Mouse (Mus musculus): Measurements from ENCODE around the gene Sympk. TPM values are rescaled to one million over a fixed set of nuclear protein-coding genes. Genes with fewer than 3 reads are reported as not detected.

The Sympk gene
- total and polyA plus RNA-seq, 2 experiments, result 21.5 to 46.9 TPM

DNA sequence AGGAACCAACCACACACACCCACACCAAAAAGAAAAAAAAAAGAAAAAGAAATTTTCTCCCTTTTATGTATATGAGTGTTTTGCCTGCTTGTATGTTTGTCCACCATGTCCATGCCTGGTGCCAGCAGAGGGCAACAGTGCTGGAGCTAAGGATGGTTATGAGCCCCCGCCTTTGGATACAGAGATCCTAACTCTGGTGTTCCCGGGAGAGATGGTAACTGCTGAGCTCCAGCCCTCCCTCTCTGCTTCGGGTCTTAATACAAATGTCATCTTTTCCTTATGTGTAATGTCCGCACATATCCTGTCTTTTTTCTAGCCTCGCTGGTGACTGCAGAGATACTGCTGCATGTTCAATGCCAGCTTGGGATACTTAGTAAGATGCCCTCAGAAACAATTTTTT is 34.2 kb upstream of the Sympk start:
- TF ChIP-seq CTCF (IDR thresholded peaks at IDR 0.05; ENCODE audit: low read depth, low read length) (no peak), POLR2A (IDR thresholded peaks at IDR 0.05; ENCODE audit: extremely low read depth, insufficient read depth, low read length) (no peak)
- no peaks in the 10 kb centered on the region for H3K27me3 ChIP-seq (ENCODE audit: control insufficient read depth, insufficient read depth, low read length)
- H3K79me2 ChIP-seq (ENCODE audit: control insufficient read depth, insufficient read depth, low read length), result no peaks in the 10 kb centered on the region
- no peak overlapping the region for H3K9ac ChIP-seq (ENCODE audit: low read depth, low read length)
- no peak overlapping the region for H3K27ac ChIP-seq (replicated peaks; ENCODE audit: insufficient read depth, low read depth, low read length)
- H3K36me3 ChIP-seq (ENCODE audit: control insufficient read depth, insufficient read depth, low read length), result no peaks in the 10 kb centered on the region
- DNase-seq (ENCODE audit: extremely low read depth, low read depth, low spot score), result no peak
- peaks cover 3% of the 10 kb centered on the region for H3K4me1 ChIP-seq (ENCODE audit: control insufficient read depth, insufficient read depth, low read length)
- no peak overlapping the region for H3K4me3 ChIP-seq (ENCODE audit: insufficient read depth, low read depth, low read length)
- WGBS, result 24% methylated on average over 5 of the region's 5 CpGs

DNA sequence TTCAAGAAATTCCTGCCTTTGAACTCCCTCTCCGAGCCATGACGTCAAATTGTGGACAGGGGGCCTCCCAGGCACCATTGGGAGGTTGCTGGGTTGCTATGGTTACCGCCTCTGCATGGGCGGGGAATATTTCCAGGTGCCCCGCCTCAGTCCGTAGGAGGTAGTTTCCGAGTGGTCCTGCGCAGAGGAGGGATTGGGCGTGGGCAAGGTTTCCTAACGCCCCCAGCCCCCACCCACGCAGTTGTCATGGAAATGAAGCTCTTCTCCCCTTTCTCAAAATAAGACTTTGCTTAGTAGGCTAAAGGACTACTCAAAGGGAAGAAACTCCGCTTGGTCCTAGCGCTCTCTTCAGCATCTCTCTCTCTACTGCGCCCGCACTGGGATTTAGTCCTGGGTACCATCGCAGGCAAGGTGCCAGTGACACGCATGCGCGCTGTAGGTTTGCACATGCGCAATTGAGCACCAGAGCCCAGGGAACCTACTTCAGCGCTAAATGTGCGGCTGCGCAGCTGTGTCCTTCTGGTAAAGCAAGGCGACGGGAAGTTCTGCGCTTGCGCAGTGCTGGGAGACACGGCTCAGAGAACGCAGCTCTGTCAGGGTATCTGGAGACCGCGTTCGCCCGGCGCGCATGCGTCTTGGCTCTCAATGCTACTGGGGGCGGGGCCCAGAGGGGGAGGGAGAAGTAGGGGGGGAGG is 33.4 kb upstream of the Sympk start, which contains the start of gene Mypop:
TSS of gene Mypop (plus strand) at position 645 of the 695 bp plus-strand sequence.
- TF ChIP-seq CTCF (IDR thresholded peaks at IDR 0.05; ENCODE audit: low read depth, low read length) (no peak), POLR2A (IDR thresholded peaks at IDR 0.05; ENCODE audit: extremely low read depth, insufficient read depth, low read length) (no peak)
- H3K4me1 ChIP-seq (ENCODE audit: control insufficient read depth, insufficient read depth, low read length), result peaks cover 3% of the 10 kb centered on the region
- peak within 1 kb of the TSS; percentile 48 for H3K4me3 ChIP-seq (ENCODE audit: insufficient read depth, low read depth, low read length)
- H3K27ac ChIP-seq (replicated peaks; ENCODE audit: insufficient read depth, low read depth, low read length), result no peak within 1 kb of the TSS
- peak within 1 kb of the TSS; percentile 44 for H3K9ac ChIP-seq (ENCODE audit: low read depth, low read length)
- DNase-seq (ENCODE audit: extremely low read depth, low read depth, low spot score), result peak; percentile 95
- no peaks in the 10 kb centered on the region for H3K27me3 ChIP-seq (ENCODE audit: control insufficient read depth, insufficient read depth, low read length)
- 1% methylated on average over 37 of the region's 37 CpGs for WGBS
- no peaks in the 10 kb centered on the region for H3K36me3 ChIP-seq (ENCODE audit: control insufficient read depth, insufficient read depth, low read length)
- no peaks in the 10 kb centered on the region for H3K79me2 ChIP-seq (ENCODE audit: control insufficient read depth, insufficient read depth, low read length)

- Histone ChIP-seq H3K4me1 (ENCODE audit: control insufficient read depth, insufficient read depth, low read length) (peaks cover 3% of the 10 kb centered on the region), H3K9ac (ENCODE audit: low read depth, low read length) (peak overlapping the region; percentile 44), H3K4me3 (ENCODE audit: insufficient read depth, low read depth, low read length) (peak overlapping the region; percentile 43), H3K36me3 (ENCODE audit: control insufficient read depth, insufficient read depth, low read length) (no peaks in the 10 kb centered on the region), H3K27ac (replicated peaks; ENCODE audit: insufficient read depth, low read depth, low read length) (no peak overlapping the region), H3K27me3 (ENCODE audit: control insufficient read depth, insufficient read depth, low read length) (no peaks in the 10 kb centered on the region), H3K79me2 (ENCODE audit: control insufficient read depth, insufficient read depth, low read length) (no peaks in the 10 kb centered on the region)
- 3% methylated on average over 59 of the region's 59 CpGs for whole genome bisulfite sequencing
- TF ChIP-seq POLR2A (IDR thresholded peaks at IDR 0.05; ENCODE audit: extremely low read depth, insufficient read depth, low read length) (no peak), CTCF (IDR thresholded peaks at IDR 0.05; ENCODE audit: low read depth, low read length) (no peak)
- no peak for DNase-seq (ENCODE audit: extremely low read depth, low read depth, low spot score)
Measured at GRCm38 (mm10) chr7:18991660-18992293, 32.4 kb upstream of the Sympk start.

GRCm38 (mm10) chr7:18992294-18992675 is 31.9 kb upstream of the Sympk start:
- H3K27me3 ChIP-seq (ENCODE audit: control insufficient read depth, insufficient read depth, low read length), result no peaks in the 10 kb centered on the region
- H3K4me3 ChIP-seq (ENCODE audit: insufficient read depth, low read depth, low read length), result peak overlapping the region; percentile 43
- H3K79me2 ChIP-seq (ENCODE audit: control insufficient read depth, insufficient read depth, low read length), result no peaks in the 10 kb centered on the region
- peaks cover 3% of the 10 kb centered on the region for H3K4me1 ChIP-seq (ENCODE audit: control insufficient read depth, insufficient read depth, low read length)
- H3K36me3 ChIP-seq (ENCODE audit: control insufficient read depth, insufficient read depth, low read length), result no peaks in the 10 kb centered on the region
- no peak overlapping the region for H3K27ac ChIP-seq (replicated peaks; ENCODE audit: insufficient read depth, low read depth, low read length)
- DNase-seq (ENCODE audit: extremely low read depth, low read depth, low spot score), result no peak
- H3K9ac ChIP-seq (ENCODE audit: low read depth, low read length), result peak overlapping the region; percentile 44
- WGBS, result 4% methylated on average over 31 of the region's 31 CpGs
- no peak for TF ChIP-seq CTCF (IDR thresholded peaks at IDR 0.05; ENCODE audit: low read depth, low read length)
- TF ChIP-seq POLR2A (IDR thresholded peaks at IDR 0.05; ENCODE audit: extremely low read depth, insufficient read depth, low read length), result no peak

DNA sequence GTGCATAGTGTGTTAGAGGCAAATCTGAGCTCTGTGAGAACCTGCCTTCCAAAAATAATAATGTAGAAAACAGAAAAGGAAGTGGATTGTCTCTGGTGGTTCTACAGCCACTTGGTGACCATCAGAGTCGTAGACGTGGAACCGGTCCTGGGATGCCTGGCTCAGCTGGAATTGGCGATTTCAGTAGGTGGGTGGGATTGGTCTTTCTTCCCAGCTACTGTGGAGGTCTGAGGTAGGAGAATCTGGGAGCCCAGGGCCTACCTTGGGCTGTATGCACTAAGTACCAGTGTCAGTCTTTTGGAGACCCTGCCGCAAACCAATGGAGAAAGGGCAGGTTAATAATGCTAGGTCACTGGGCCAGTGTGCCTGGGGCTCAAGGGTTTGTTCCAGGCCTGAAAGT is 31.1 kb upstream of the Sympk start:
- H3K4me1 ChIP-seq (ENCODE audit: control insufficient read depth, insufficient read depth, low read length), result peaks cover 3% of the 10 kb centered on the region
- no peaks in the 10 kb centered on the region for H3K27me3 ChIP-seq (ENCODE audit: control insufficient read depth, insufficient read depth, low read length)
- WGBS, result 92% methylated on average over 5 of the region's 5 CpGs
- no peak for DNase-seq (ENCODE audit: extremely low read depth, low read depth, low spot score)
- no peaks in the 10 kb centered on the region for H3K79me2 ChIP-seq (ENCODE audit: control insufficient read depth, insufficient read depth, low read length)
- H3K9ac ChIP-seq (ENCODE audit: low read depth, low read length), result no peak overlapping the region
- no peak overlapping the region for H3K4me3 ChIP-seq (ENCODE audit: insufficient read depth, low read depth, low read length)
- H3K27ac ChIP-seq (replicated peaks; ENCODE audit: insufficient read depth, low read depth, low read length), result no peak overlapping the region
- H3K36me3 ChIP-seq (ENCODE audit: control insufficient read depth, insufficient read depth, low read length), result no peaks in the 10 kb centered on the region
- no peak for TF ChIP-seq CTCF (IDR thresholded peaks at IDR 0.05; ENCODE audit: low read depth, low read length)
- no peak for TF ChIP-seq POLR2A (IDR thresholded peaks at IDR 0.05; ENCODE audit: extremely low read depth, insufficient read depth, low read length)

DNA sequence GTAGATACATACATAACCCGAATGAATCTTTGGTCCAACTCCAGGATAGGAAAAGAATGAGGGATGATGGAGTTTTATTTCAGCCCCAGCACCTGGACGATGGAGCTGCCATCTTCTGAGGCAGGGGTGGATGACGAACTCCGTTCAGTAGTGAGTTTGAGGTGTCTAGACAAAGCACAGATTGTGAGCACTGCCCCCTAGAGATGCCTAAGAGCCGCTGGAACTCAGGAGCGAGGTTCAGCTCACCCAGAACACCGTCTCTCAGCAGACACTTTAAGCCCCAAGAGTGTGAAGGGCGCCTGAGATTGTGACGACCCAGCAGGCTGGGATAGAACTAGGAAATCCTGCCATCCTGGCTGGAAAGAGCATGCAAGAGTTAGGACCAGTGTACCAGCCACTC is 25.3 kb upstream of the Sympk start:
- WGBS, result 61% methylated on average over 9 of the region's 9 CpGs

More for the DNA sequence above, 25.3 kb upstream of the Sympk start:
- H3K4me1 ChIP-seq (ENCODE audit: control insufficient read depth, insufficient read depth, low read length), result 0 out of 2 replicates have a peak, but pooled peaks cover 3% of the 10 kb centered on the region
- no peak overlapping the region for H3K27ac ChIP-seq (replicated peaks; ENCODE audit: insufficient read depth, low read depth, low read length)
- H3K27me3 ChIP-seq (ENCODE audit: control insufficient read depth, insufficient read depth, low read length), result no peaks in the 10 kb centered on the region
- H3K9ac ChIP-seq (ENCODE audit: low read depth, low read length), result no peak overlapping the region
- TF ChIP-seq CTCF (IDR thresholded peaks at IDR 0.05; ENCODE audit: low read depth, low read length), result peak; percentile 21; the same call in 1 of the 2 replicates
- no peak for TF ChIP-seq POLR2A (IDR thresholded peaks at IDR 0.05; ENCODE audit: extremely low read depth, insufficient read depth, low read length)
- DNase-seq (ENCODE audit: extremely low read depth, low read depth, low spot score), result no peak
- H3K36me3 ChIP-seq (ENCODE audit: control insufficient read depth, insufficient read depth, low read length), result no peaks in the 10 kb centered on the region
- no peak overlapping the region for H3K4me3 ChIP-seq (ENCODE audit: insufficient read depth, low read depth, low read length)
- H3K79me2 ChIP-seq (ENCODE audit: control insufficient read depth, insufficient read depth, low read length), result no peaks in the 10 kb centered on the region
